Mouse (Mus musculus) testis, adult 2 months (tissue): ENCODE results near the gene Slc37a3.

Experiments
- CTCF ChIP-seq: fragments of 200-500 bp; IDR thresholded peaks from 2 replicates; pipeline ENCODE4 v1.5.1; 2012; ENCODE audit warnings: low read depth, mild to moderate bottlenecking, inconsistent platforms, low read length, moderate library complexity; ENCODE audit not compliant: control insufficient read depth, insufficient read depth, insufficient replicate concordance
- POLR2A ChIP-seq: fragments of 200-500 bp; IDR thresholded peaks from 2 replicates; pipeline ENCODE4 v1.6.1; 2012; ENCODE audit warnings: low read depth, mild to moderate bottlenecking, inconsistent platforms, low read length, moderate library complexity; ENCODE audit not compliant: control insufficient read depth

GRCm38 (mm10) chr6:39304371-39304874, 73.1 kb downstream of the Slc37a3 start:
- TF ChIP-seq CTCF (no peak), POLR2A (no peak)
